Mouse (Mus musculus): ENCODE results near the gene Aph1a. TPM values are rescaled to one million over a fixed set of nuclear protein-coding genes. Genes with fewer than 3 reads are reported as not detected.

The Aph1a gene
- polyA plus RNA-seq, 1 experiment = 174 TPM

DNA sequence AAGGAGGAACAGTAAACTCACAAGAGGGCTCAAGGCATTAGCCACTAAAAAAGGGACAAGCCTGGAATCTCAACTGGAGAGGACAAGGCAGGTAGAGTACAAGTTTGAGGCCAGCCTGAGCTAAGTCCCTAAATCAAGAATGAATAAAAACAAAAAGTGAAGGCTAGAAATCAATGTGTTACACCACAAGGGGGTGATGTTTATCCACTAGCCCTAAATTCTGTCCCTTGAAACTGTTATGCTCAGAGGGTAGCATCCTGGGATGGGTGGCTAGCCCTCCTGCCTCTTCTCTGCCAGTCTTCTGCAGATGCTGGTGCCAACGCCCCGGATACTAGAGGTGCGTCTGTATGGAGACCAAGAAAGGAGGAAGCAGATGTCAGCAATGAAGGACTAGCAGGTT is 33.4 kb upstream of the Aph1a start:
- no peaks in the 10 kb centered on the region for H3K27me3 ChIP-seq (ENCODE audit: control insufficient read depth, insufficient read depth, low read length)
- H3K4me1 ChIP-seq (ENCODE audit: control insufficient read depth, insufficient read depth, insufficient read length) = no peaks in the 10 kb centered on the region
- DNase-seq (ENCODE audit: low read depth in 1 of 2, low spot score in 2 of 2) = no peak
- H3K4me3 ChIP-seq (ENCODE audit: extremely low read depth, insufficient read depth, insufficient read length) = no peak overlapping the region
- H3K27ac ChIP-seq (ENCODE audit: insufficient read depth, low read length) = no peak overlapping the region
- peaks cover 12% of the 10 kb centered on the region for H3K36me3 ChIP-seq (ENCODE audit: control insufficient read depth, insufficient read depth, low read length)
- TF ChIP-seq POLR2A (IDR thresholded peaks at IDR 0.05; ENCODE audit: low read depth, low read length) (no peak), CTCF (IDR thresholded peaks at IDR 0.05; ENCODE audit: extremely low read depth, insufficient read depth, insufficient read length, insufficient replicate concordance) (no peak)
- WGBS = 71% methylated on average over 3 of the region's 3 CpGs

DNA sequence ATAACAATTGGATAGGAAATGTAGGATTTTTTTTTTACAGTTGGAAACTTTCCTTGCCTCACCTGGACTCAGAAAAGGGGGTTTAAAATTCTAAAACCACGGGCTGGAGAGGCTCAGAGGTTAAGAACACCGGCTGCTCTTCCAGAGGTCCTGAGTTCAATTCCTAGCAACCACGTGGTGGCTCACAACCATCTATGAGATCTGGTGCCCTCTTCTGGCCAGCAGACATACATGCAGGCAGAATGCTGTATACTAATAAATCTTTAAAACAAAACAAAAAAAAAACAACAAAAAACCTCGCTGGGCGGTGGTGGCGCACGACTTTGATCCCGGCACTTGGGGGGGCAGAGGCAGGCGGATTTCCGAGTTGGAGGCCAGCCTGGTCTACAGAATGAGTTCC is 32.6 kb upstream of the Aph1a start:
- peaks cover 14% of the 10 kb centered on the region for H3K36me3 ChIP-seq (ENCODE audit: control insufficient read depth, insufficient read depth, low read length)
- no peak overlapping the region for H3K27ac ChIP-seq (ENCODE audit: insufficient read depth, low read length)
- H3K4me1 ChIP-seq (ENCODE audit: control insufficient read depth, insufficient read depth, insufficient read length) = no peaks in the 10 kb centered on the region
- TF ChIP-seq POLR2A (IDR thresholded peaks at IDR 0.05; ENCODE audit: low read depth, low read length) = no peak
- H3K27me3 ChIP-seq (ENCODE audit: control insufficient read depth, insufficient read depth, low read length) = no peaks in the 10 kb centered on the region
- DNase-seq (ENCODE audit: low read depth in 1 of 2, low spot score in 2 of 2) = no peak
- 79% methylated on average over 10 of the region's 10 CpGs for WGBS
- H3K4me3 ChIP-seq (ENCODE audit: extremely low read depth, insufficient read depth, insufficient read length) = no peak overlapping the region

DNA sequence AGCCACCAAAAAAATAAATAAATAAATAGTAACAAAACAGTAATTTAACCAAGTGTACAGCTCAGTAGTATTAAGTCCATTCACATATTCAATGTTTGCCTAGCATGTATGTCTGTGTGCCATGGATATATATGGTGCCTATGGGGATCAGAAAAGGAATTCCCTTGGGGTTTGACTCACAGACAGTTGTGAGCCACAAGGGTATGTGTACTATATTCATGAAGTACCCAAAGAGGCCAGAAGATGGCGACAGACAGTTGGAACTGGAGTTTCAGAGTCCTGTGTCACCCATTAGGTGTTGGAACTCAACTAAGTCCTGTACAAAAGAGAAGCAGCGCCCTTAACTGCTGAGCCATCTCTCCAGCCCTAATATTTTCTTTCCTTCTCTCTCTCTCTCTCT is 32.0 kb upstream of the Aph1a start:
- no peak overlapping the region for H3K27ac ChIP-seq (ENCODE audit: insufficient read depth, low read length)
- H3K4me3 ChIP-seq (ENCODE audit: extremely low read depth, insufficient read depth, insufficient read length) = no peak overlapping the region
- DNase-seq (ENCODE audit: low read depth in 1 of 2, low spot score in 2 of 2) = peak; percentile 59 to 73
- TF ChIP-seq CTCF (IDR thresholded peaks at IDR 0.05; ENCODE audit: extremely low read depth, insufficient read depth, insufficient read length, insufficient replicate concordance) (peak; percentile 31; the same call in 1 of the 2 replicates), POLR2A (IDR thresholded peaks at IDR 0.05; ENCODE audit: low read depth, low read length) (no peak)
- 39% methylated on average over 2 of the region's 2 CpGs for WGBS
- peaks cover 14% of the 10 kb centered on the region for H3K36me3 ChIP-seq (ENCODE audit: control insufficient read depth, insufficient read depth, low read length)
- H3K27me3 ChIP-seq (ENCODE audit: control insufficient read depth, insufficient read depth, low read length) = no peaks in the 10 kb centered on the region
- H3K4me1 ChIP-seq (ENCODE audit: control insufficient read depth, insufficient read depth, insufficient read length) = no peaks in the 10 kb centered on the region

DNA sequence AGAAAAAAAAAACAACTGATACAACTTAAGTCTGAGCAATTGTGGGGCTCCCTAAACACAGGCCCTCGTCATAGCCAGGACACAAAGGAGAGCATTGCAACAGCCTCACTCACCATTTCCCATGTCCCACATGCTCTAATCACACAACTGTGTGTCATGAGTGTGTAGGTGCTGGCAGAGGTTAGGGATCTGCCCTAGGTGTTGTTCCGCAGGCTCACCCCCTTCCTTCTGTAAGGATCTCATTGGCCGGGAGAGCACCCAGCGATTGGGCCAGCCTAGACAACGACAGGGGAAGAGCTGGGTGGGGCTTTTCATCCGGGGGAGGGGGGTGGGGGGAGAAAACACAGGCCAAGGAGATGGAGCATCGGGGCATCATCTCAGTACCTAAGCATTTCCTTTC is 30.2 kb upstream of the Aph1a start:
- TF ChIP-seq POLR2A (IDR thresholded peaks at IDR 0.05; ENCODE audit: low read depth, low read length) = no peak
- no peak for TF ChIP-seq CTCF (IDR thresholded peaks at IDR 0.05; ENCODE audit: extremely low read depth, insufficient read depth, insufficient read length, insufficient replicate concordance)
- WGBS = 88% methylated on average over 7 of the region's 7 CpGs
- no peak overlapping the region for H3K4me3 ChIP-seq (ENCODE audit: extremely low read depth, insufficient read depth, insufficient read length)
- DNase-seq (ENCODE audit: low read depth in 1 of 2, low spot score in 2 of 2) = no peak
- no peak overlapping the region for H3K27ac ChIP-seq (ENCODE audit: insufficient read depth, low read length)
- H3K27me3 ChIP-seq (ENCODE audit: control insufficient read depth, insufficient read depth, low read length) = no peaks in the 10 kb centered on the region
- peaks cover 20% of the 10 kb centered on the region for H3K36me3 ChIP-seq (ENCODE audit: control insufficient read depth, insufficient read depth, low read length)
- no peaks in the 10 kb centered on the region for H3K4me1 ChIP-seq (ENCODE audit: control insufficient read depth, insufficient read depth, insufficient read length)

DNA sequence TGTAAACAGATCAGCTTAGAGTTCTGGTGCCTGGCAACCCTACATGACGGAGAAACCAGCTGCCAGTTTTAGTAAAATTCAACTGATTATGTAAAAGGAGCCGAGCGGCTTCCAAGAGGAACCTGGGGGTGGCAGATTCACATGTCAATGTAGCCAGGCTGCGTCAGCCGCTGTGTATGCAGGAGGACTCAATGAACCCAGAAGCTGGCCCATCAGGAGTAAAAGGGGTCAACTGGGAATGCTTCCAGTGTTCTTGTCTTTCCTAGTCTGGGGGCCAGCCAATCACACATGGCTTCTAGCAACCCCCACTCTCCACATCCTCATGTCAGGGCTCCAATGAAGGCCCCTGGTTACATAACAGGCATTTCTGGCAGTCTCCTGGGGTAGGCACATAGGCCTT is 28.7 kb upstream of the Aph1a start:
- 92% methylated on average over 5 of the region's 5 CpGs for WGBS
- Histone ChIP-seq H3K27me3 (ENCODE audit: control insufficient read depth, insufficient read depth, low read length) (no peaks in the 10 kb centered on the region), H3K36me3 (ENCODE audit: control insufficient read depth, insufficient read depth, low read length) (peaks cover 24% of the 10 kb centered on the region), H3K4me3 (ENCODE audit: extremely low read depth, insufficient read depth, insufficient read length) (no peak overlapping the region), H3K27ac (ENCODE audit: insufficient read depth, low read length) (no peak overlapping the region), H3K4me1 (ENCODE audit: control insufficient read depth, insufficient read depth, insufficient read length) (no peaks in the 10 kb centered on the region)
- TF ChIP-seq CTCF (IDR thresholded peaks at IDR 0.05; ENCODE audit: extremely low read depth, insufficient read depth, insufficient read length, insufficient replicate concordance) (no peak), POLR2A (IDR thresholded peaks at IDR 0.05; ENCODE audit: low read depth, low read length) (no peak)
- DNase-seq (ENCODE audit: low read depth in 1 of 2, low spot score in 2 of 2) = no peak

DNA sequence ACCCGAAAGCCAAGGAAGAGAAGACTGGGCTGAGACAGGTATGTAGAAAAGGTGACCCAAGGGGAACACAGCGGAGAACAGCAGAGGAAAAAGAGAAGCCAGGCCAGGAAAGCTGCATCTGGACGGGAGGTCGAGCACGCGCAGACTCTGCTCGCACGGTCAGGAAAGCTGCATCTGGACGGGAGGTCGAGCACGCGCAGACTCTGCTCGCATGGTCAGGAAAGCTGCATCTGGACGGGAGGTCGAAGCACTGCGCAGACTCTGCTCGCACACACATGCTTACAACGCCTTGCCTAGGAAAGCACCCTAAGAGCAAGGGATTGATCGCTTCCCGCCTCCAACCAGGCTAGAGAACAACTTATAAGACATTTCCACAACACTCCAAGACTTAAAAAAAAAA is 28.2 kb upstream of the Aph1a start:
- DNase-seq (ENCODE audit: low read depth in 1 of 2, low spot score in 2 of 2) = no peak
- no peaks in the 10 kb centered on the region for H3K4me1 ChIP-seq (ENCODE audit: control insufficient read depth, insufficient read depth, insufficient read length)
- TF ChIP-seq POLR2A (IDR thresholded peaks at IDR 0.05; ENCODE audit: low read depth, low read length) (no peak), CTCF (IDR thresholded peaks at IDR 0.05; ENCODE audit: extremely low read depth, insufficient read depth, insufficient read length, insufficient replicate concordance) (no peak)
- no peaks in the 10 kb centered on the region for H3K27me3 ChIP-seq (ENCODE audit: control insufficient read depth, insufficient read depth, low read length)
- H3K36me3 ChIP-seq (ENCODE audit: control insufficient read depth, insufficient read depth, low read length) = peaks cover 24% of the 10 kb centered on the region
- H3K4me3 ChIP-seq (ENCODE audit: extremely low read depth, insufficient read depth, insufficient read length) = no peak overlapping the region
- H3K27ac ChIP-seq (ENCODE audit: insufficient read depth, low read length) = no peak overlapping the region
- 95% methylated on average over 20 of the region's 20 CpGs for WGBS

DNA sequence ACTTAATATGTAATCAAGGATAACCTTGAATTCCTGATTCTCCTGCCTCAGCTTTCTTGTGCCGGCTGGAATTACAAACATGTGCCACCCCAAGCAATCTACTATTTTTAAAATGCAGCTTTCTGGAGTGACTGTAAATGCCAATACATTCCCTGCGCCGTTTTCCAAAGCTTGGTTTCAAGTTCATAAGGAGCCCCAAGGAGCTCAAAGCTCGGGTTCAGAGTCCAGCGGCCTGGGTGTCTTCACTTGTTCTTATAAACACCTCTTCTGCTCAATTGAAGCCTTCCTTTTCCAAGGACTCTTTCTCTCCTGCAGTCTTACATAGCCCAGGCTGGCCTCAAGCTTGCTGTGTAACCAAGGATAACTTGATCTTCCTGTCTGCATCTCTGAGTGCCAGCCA is 27.7 kb upstream of the Aph1a start:
- Histone ChIP-seq H3K36me3 (ENCODE audit: control insufficient read depth, insufficient read depth, low read length) (peaks cover 24% of the 10 kb centered on the region), H3K4me3 (ENCODE audit: extremely low read depth, insufficient read depth, insufficient read length) (no peak overlapping the region), H3K27me3 (ENCODE audit: control insufficient read depth, insufficient read depth, low read length) (no peaks in the 10 kb centered on the region), H3K4me1 (ENCODE audit: control insufficient read depth, insufficient read depth, insufficient read length) (no peaks in the 10 kb centered on the region), H3K27ac (ENCODE audit: insufficient read depth, low read length) (no peak overlapping the region)
- TF ChIP-seq CTCF (IDR thresholded peaks at IDR 0.05; ENCODE audit: extremely low read depth, insufficient read depth, insufficient read length, insufficient replicate concordance) (no peak), POLR2A (IDR thresholded peaks at IDR 0.05; ENCODE audit: low read depth, low read length) (no peak)
- DNase-seq (ENCODE audit: low read depth in 1 of 2, low spot score in 2 of 2) = no peak
- WGBS = 93% methylated on average over 5 of the region's 5 CpGs
